Mouse (Mus musculus) heart, adult 2 months (tissue): Measurements from ENCODE around the gene Ear2.

ENCODE experiments used
- CTCF ChIP-seq: fragments of 200-600 bp; IDR thresholded peaks from 2 replicates; pipeline ENCODE4 v1.8.1; 2022; ENCODE audit warnings: antibody characterized with exemption, mild to moderate bottlenecking, moderate library complexity
- EP300 ChIP-seq: fragments of 200-500 bp; IDR thresholded peaks from 2 replicates; pipeline ENCODE4 v1.6.1; 2011; ENCODE audit warnings: low read depth, low read length, control low read depth; ENCODE audit not compliant: insufficient read depth
- POLR2A ChIP-seq: fragments of 200-500 bp; IDR thresholded peaks from 2 replicates; pipeline ENCODE4 v1.6.1; 2011; ENCODE audit warnings: mild to moderate bottlenecking, low read depth, low read length, control low read depth; ENCODE audit not compliant: insufficient read depth

DNA sequence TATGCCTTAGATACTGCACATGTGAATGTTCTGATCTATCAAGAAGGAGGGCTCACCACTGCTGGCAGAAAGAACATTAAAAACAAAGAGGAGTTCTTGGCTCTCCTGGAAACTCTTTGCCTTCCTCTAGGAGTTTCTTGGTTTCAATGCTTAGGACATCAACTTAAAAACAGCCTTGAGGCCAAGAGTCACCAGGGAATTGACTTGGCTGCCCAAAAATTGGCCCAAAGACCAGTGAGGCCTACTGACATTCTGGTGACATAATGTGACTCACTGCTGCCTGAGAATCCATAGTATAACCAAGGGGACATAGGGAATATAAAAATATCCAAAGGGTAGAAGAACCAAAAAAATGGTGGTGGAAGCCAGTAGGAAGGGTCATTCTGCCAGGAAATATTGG is 8.5 kb downstream of the Ear2 start:
- TF ChIP-seq CTCF: no peak
- TF ChIP-seq EP300: no peak
- no peak for TF ChIP-seq POLR2A
